Mouse (Mus musculus): ENCODE measurements around the gene Slc25a30.
"Not testable (repeated sequence)": the region's sequence is repeated elsewhere in the genome, so short reads cannot be mapped to it uniquely, and the experiment has no call there.

Slc25a30 gene

DNA sequence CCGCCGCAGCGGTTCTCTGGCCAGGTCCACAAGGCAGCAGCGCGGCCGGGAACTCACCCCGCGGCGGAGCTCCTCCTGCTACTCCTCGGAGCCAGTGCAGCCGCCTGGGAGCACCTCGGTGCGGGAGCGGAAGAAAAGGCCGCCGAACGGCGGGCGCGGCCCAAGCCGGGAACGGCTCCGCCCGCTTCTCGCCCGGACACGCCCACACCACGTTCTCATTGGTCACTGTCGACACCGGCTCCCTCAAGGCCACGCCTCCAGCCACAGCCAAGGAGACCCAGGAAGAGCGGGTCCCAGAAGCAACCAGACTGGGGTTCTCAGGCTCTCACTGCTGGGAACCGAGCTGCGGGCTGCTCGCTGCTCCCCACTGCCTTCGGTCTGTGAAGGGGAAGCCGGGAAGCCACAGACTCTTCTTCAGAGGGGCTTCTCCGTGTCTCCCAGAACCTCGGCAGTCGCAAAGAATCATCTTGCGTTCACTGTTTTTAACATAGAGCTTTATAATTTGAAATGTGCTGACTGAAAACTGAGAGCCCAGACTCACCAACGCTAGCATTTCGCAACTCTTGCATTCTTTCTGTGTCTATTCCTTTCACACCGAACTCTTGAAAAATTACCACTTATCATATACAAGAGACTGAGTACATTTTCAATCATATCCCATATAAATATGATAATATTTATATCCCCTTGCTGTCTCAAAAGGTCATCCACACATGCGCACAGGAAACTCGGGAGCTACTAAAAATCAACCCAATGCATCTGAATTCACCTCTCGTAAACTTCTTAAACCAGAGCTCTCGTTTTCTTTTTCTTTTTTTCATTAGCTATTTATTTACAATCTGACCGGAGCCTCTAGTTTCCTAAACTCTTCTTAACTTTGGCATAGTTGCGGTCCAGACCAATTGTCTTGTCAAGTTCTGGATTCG, at the start of gene Slc25a30:
Gene Slc25a30 (minus strand): TSS at position 170 of the 926 bp plus-strand sequence.
- peak; percentile 99 for DNase-seq (ENCODE audit: low spot score)

DNA sequence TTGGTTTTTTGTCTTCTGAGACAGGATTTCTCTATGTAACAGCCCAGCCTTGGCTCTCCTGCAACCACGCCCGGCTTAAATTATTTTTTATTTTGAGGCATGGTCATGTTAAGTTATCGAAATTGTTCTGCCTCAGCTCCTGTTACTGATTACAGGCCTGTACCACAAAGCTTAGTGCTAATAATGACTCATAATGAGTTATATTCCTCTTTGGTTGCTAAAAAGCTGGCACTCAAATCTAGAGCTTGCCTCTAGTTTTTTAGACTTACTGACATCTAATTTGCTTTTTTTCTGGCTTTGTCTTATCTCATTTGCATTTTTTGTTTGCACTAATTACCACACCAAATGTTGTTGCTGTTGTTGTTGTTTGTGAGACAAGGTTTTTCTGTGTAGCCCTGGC, 49.7 kb upstream of the Slc25a30 start:
- DNase-seq (ENCODE audit: low spot score), result no peak

GRCm38 (mm10) chr14:75834739-75835381, 48.0 kb upstream of the Slc25a30 start:
- peak; percentile 76 for DNase-seq (ENCODE audit: low spot score)

- peak; percentile 57 for DNase-seq (ENCODE audit: low spot score)
Observed at GRCm38 (mm10) chr14:75834251-75834738, 47.5 kb upstream of the Slc25a30 start.

DNA sequence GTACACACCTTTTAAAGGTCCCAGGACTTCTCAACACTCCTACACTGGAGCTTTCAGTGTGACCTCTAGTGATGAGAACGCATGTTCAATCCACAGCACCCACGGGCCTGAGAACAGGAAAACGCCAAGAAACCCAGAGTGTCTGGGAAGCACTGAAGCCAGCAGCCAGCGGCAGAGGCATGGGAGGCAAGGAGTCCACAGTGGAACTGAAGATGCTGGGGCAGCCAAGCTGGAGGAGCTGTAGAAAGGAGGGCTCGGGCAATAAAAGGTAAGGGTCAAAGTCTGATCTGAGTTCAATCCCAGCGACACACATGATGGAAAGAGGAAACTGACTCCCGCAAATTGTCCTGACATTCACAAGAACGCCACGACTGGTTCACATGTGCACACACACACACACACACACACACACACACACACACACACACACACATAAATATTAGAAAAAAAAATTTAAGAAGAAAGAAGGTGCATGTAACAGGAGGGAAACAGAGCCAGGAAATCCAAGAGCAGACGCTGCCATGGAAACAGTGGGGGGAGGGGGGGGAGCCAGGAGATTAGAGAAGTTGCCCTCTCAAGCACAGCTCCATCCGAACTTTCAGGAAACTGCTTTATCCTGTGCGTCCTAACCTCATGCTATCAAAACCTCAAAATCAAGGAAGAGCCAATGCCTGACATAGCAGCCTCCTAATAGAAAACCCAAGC, 46.9 kb upstream of the Slc25a30 start:
- peak; percentile 50 for DNase-seq (ENCODE audit: low spot score)

DNA sequence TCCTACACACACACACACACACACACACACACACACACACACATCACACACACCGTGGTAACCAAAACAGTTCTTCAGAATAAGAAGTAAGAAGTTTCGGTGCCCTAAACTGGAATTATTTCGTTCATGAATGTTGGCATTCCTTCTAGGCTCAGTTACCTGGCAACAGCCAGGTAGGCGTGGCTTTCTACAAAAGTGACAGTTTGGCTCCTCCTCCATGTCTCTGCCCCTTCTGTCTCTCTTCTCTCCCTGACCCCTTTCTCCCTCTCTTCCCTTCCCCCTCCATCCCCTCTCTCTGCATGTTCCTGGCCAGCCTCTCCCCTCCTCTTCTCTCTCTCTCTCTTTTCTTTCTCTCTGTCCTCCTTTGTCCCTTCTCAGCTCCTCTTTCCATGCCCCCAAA, 46.1 kb upstream of the Slc25a30 start:
- DNase-seq (ENCODE audit: low spot score), result no peak

GRCm38 (mm10) chr14:75832031-75832430, 45.2 kb upstream of the Slc25a30 start:
- no peak for DNase-seq (ENCODE audit: low spot score)

DNA sequence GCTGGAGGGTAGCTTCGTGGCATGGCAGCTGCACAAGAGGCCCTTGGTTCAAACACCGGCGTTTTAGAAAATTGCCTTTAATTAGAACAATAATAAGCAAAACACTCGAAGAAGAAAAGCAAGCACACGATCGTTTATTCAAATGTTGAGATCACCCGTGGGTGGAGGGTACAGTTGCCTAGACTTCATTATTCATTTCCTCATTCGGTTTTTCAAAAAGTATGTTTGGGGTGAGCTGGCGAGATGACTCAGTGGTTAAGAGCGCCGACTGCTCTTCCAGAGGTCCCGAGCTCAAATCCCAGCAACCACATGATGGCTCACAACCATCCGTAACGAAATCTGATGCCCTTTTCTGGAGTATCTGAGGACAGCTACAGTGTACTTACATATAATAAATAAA, 43.0 kb upstream of the Slc25a30 start:
- DNase-seq (ENCODE audit: low spot score), result not testable (repeated sequence)

DNA sequence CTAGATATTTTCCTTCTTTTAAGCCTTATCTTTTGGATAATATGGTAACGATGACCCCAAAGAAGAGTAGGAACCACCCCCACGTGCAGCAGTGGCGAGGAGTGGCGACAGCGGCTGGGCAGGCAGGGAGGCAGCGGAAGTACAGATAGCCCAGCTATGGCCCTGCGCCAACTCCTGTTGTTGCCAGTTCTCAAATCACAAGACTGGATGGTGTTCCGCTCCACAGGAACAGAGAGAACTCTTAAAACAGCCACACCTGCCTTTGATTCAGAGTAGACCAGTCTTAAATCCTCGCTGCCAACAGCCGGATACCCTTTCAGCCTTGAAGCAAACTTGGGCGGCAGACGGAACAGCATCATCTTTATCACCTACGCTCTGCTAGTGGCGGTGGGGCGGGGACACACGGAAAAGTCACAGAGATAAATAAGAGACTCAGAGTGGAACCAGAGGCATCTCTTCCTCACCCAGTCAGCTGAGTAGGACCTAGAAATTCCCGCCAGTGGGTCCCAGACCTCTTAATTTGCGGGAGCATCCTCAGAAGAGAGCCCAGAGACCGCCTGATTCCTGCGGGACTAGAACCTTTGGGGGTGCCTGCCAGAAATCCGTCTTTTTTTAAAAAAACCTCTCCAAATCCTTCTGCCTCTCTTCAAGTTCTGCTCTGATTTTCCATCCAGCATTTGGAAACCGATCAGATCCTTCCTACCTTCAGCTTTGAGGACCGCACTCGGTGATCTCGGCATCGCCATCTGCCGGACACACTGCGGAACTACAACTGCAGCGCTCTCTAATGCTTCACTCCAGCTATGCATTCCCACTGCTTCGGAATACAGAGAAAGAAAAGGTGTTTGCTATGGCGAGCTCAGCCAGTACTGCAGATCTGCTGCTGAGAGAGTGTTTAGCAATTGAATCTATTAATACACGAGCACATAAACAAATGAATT, 42.3 kb upstream of the Slc25a30 start:
- DNase-seq (ENCODE audit: low spot score), result peak; percentile 93

DNA sequence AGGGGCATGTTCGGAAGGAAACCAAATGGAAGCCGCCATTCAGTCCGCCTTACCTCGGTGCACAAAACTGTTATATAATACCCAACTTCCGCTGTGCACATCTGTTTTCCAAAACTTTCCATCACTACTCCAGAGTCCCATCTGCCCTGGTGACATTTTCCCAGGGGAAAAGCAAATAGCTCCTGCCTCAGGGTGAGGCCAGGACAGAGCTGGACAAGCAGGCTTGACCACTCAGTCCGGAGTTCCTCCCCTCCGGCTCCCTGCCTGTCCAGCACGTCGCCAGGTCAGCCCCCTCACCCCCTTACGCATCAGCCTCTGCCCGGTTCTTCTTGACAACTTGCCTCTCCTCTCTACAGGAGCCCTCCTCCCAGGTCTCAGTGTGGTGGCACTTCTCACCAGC, 41.4 kb upstream of the Slc25a30 start:
- no peak for DNase-seq (ENCODE audit: low spot score)

DNA sequence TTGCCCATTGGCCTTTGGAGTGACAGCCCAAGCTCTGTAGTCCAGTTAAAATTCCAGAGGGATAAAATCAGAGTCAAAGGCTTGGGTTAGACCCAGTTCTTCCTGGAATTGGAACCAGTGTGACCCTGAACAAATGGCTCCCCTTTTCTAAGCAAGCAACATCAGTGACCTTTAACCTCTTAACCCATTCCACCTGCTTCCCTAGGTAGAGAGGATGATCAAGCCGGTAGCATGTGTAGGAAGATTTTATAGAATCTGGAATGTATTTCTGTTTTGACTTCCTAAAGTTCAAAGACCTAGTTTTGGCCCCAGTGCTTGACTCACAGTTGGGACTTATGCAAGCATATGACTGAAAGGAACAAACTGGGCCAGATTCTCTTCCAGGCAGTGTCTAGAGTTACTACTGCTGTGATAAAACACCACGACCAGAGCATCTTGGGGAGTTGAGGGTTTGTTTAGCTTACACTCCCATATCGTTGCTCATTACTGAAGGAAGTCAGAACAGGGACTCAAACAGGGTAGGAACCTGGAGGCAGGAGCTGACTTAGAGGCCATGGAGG, 40.1 kb upstream of the Slc25a30 start:
- DNase-seq (ENCODE audit: low spot score), result no peak

GRCm38 (mm10) chr14:75820007-75820406, 33.2 kb upstream of the Slc25a30 start:
- no peak for DNase-seq (ENCODE audit: low spot score)

DNA sequence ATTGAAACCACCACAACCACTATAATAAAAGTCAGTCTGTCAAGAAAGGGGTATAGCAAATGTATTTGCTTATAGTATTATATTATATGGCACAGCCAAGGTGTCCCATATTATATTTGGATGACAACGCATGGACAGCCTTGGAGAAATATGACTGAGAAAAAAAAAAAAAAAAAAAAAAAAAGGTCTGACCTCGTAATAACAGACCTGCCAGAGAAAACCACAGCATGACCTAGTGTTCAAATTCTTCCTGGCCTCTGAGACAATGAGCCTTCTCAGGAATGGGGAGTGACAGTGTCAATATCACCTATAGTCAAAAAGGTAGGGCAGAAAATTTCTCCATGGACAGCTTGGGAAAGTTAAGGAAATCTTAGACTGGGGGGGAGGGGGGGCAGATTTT, 32.5 kb upstream of the Slc25a30 start:
- no peak for DNase-seq (ENCODE audit: low spot score)

GRCm38 (mm10) chr14:75818528-75818927, 31.7 kb upstream of the Slc25a30 start:
- DNase-seq (ENCODE audit: low spot score), result no peak

- DNase-seq (ENCODE audit: low spot score), result no peak
Observed at GRCm38 (mm10) chr14:75809931-75810330, 23.1 kb upstream of the Slc25a30 start.

DNA sequence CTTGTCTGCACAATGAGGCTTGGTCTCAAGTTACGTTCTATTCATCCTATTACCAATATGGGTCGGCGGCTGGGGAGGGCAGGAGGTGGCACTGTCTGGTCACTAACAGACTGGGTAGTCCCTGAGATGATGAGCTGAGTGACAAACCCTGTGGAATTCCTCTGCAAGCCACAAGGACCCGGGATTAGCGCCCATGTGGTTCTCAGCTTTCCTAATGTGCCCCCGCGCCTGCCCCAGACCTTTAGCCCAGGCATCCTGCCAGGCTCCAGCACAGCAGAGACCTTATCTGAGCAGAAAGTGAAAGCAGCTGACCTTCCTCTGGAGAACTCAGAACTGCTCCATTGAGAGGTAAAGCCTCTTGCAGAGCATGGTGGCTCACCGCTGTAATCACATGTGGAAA, 21.0 kb upstream of the Slc25a30 start:
- DNase-seq (ENCODE audit: low spot score), result peak; percentile 78

- no peak for DNase-seq (ENCODE audit: low spot score)
Observed at GRCm38 (mm10) chr14:75797769-75798386, 11.0 kb upstream of the Slc25a30 start.

DNA sequence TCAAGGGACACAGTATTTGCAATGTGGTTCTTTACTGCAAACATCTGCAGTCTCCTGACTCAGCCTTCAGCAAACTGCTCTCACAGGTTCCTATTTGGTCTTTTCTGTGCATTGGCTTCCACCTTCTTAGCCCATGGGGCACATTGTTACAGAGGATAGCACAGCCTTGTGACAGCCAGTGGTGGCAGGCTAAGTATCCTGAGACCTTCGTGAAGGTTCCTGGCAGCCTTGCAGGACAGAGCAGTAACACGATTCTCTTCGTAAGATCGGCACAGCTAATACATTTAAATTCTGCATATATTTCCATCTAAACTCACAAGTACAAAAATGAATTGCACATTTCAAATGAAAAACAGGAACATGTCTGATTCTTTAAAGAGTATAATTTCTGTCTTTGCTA, 9.1 kb upstream of the Slc25a30 start:
- DNase-seq (ENCODE audit: low spot score), result no peak

DNA sequence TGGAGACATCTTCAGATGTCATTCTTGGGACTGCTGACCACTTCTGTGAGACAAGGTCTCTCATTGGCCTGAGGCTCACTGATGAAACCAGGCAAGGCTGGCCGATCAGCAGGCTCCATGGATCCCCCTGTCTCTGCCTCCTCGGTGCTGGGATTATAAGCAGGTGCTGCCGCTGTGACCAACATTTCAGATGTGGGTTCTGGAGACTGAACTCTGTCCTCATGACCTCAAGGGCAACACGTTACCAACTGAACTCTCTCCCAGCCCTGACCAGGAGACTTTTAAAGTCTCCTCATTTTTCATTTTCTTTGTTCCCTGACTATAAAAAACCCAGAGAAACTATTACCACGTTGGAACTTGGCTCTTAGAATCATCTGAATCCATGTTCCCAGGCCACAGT, 7.9 kb upstream of the Slc25a30 start:
- DNase-seq (ENCODE audit: low spot score), result no peak

- no peak for DNase-seq (ENCODE audit: low spot score)
Observed at GRCm38 (mm10) chr14:75794324-75794723, 7.5 kb upstream of the Slc25a30 start.

DNA sequence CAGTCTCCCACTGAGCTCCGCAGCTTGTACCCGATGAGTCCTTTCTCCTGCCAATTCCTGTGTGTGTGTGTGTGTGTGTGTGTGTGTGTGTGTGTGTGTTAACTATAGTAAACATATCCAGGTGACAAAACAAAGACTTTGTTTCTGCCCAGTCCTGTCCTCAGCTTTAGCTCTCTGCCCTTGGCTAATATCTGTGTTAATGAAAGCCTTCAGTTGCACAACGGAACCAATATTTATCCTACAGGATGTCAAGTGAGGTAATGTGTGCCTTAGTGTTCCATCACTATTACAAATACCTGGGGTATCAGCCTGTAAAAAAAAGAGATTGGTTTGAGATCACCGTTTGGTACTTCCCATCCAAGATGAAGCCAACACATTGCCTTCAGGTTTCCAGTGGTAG, 6.3 kb upstream of the Slc25a30 start:
- no peak for DNase-seq (ENCODE audit: low spot score)
